ENCODE assay signal across 22 mouse cellular contexts in genomic region chr3:52738386-52738785, GRCm38 (mm10).
DNase-seq lines count a peak whose midpoint lies in the region; ATAC-seq and TF ChIP-seq lines count a peak whose summit lies in the region.
"Had no signal": no experiment of that assay in that cellular context is flagged by ENCODE, and none has a peak within 500 bp of the region (broad histone marks: within the 10 kb centered on the region; RNA-seq: fewer than 3 reads in every experiment).

No protein-coding gene starts in this region.

- no peak for TF ChIP-seq POLR2A in heart, adult 2 months (IDR thresholded peaks at IDR 0.05; ENCODE audit: insufficient read depth, low read depth, low read length)
- no peak for TF ChIP-seq POLR2A in brain, embryonic 14.5 days (IDR thresholded peaks at IDR 0.05; ENCODE audit: borderline replicate concordance, extremely low read depth, insufficient read depth, insufficient read length, poor library complexity, severe bottlenecking)

- no peaks in the 10 kb centered on the region for H3K27me3 ChIP-seq in forebrain, embryonic 14.5 days (replicated peaks; ENCODE audit: control insufficient read depth, insufficient read depth, low read length)
- H3K27me3 ChIP-seq in forebrain, embryonic 11.5 days (ENCODE audit: control insufficient read depth, insufficient read depth, low read length), result no peaks in the 10 kb centered on the region
- H3K27me3 ChIP-seq in heart, adult 2 months (ENCODE audit: control insufficient read depth, insufficient read depth, low read length), result no peaks in the 10 kb centered on the region
- no peaks in the 10 kb centered on the region for H3K27me3 ChIP-seq in midbrain, embryonic 11.5 days (ENCODE audit: control insufficient read depth, insufficient read depth, low read length)
- H3K27me3 ChIP-seq in midbrain, postnatal 0 days (ENCODE audit: insufficient read depth, low read length), result no peaks in the 10 kb centered on the region

- H3K4me3 ChIP-seq in forebrain, embryonic 14.5 days (ENCODE audit: low read depth, low read length), result no peak overlapping the region
- H3K4me3 ChIP-seq in forebrain, embryonic 11.5 days (ENCODE audit: low read depth, low read length), result no peak overlapping the region
- no peak overlapping the region for H3K4me3 ChIP-seq in heart, adult 2 months
- no peak overlapping the region for H3K4me3 ChIP-seq in midbrain, embryonic 11.5 days (ENCODE audit: low read depth, low read length)
- no peak overlapping the region for H3K4me3 ChIP-seq in midbrain, postnatal 0 days (ENCODE audit: low read depth, low read length)

- no peak overlapping the region for H3K9ac ChIP-seq in forebrain, embryonic 14.5 days (ENCODE audit: low read length)
- no peak overlapping the region for H3K9ac ChIP-seq in forebrain, embryonic 11.5 days (ENCODE audit: low read length)
- no peak overlapping the region for H3K9ac ChIP-seq in heart, adult 2 months (ENCODE audit: low read depth, low read length)
- H3K9ac ChIP-seq in midbrain, embryonic 11.5 days (ENCODE audit: low read length), result no peak overlapping the region
- H3K9ac ChIP-seq in midbrain, postnatal 0 days (replicated peaks; ENCODE audit: low read length, poor library complexity, severe bottlenecking), result no peak overlapping the region

- no peaks in the 10 kb centered on the region for H3K9me3 ChIP-seq in forebrain, embryonic 14.5 days (replicated peaks; ENCODE audit: control insufficient read depth, low read length)
- H3K9me3 ChIP-seq in forebrain, embryonic 11.5 days (ENCODE audit: control insufficient read depth, low read length), result no peaks in the 10 kb centered on the region
- no peaks in the 10 kb centered on the region for H3K9me3 ChIP-seq in midbrain, embryonic 11.5 days (ENCODE audit: control insufficient read depth, low read length)
- H3K9me3 ChIP-seq in midbrain, postnatal 0 days (ENCODE audit: low read length), result no peaks in the 10 kb centered on the region

- H3K27ac ChIP-seq in forebrain, embryonic 14.5 days (ENCODE audit: low read depth, low read length), result no peak overlapping the region
- H3K27ac ChIP-seq in forebrain, embryonic 11.5 days (ENCODE audit: low read depth, low read length), result no peak overlapping the region
- no peak overlapping the region for H3K27ac ChIP-seq in heart, adult 2 months
- H3K27ac ChIP-seq in midbrain, embryonic 11.5 days (ENCODE audit: low read depth, low read length), result no peak overlapping the region
- no peak overlapping the region for H3K27ac ChIP-seq in midbrain, postnatal 0 days (ENCODE audit: low read depth, low read length)

- no peaks in the 10 kb centered on the region for H3K79me2 ChIP-seq in heart, adult 2 months (replicated peaks; ENCODE audit: control insufficient read depth, insufficient read depth, low read length)

- H3K36me3 ChIP-seq in forebrain, embryonic 14.5 days (ENCODE audit: control insufficient read depth, insufficient read depth, low read length), result no peaks in the 10 kb centered on the region
- H3K36me3 ChIP-seq in forebrain, embryonic 11.5 days (ENCODE audit: control insufficient read depth, insufficient read depth, low read length), result no peaks in the 10 kb centered on the region
- no peaks in the 10 kb centered on the region for H3K36me3 ChIP-seq in heart, adult 2 months (ENCODE audit: control insufficient read depth, insufficient read depth, low read length)
- H3K36me3 ChIP-seq in midbrain, embryonic 11.5 days (ENCODE audit: control insufficient read depth, insufficient read depth, low read length), result no peaks in the 10 kb centered on the region
- H3K36me3 ChIP-seq in midbrain, postnatal 0 days (ENCODE audit: insufficient read depth, low read length), result no peaks in the 10 kb centered on the region
- H3K36me3 ChIP-seq: G1E had no signal

- intact Hi-C loops in heart, adult 2 months (cut with DNase I), result no loop called here

- WGBS in forebrain, embryonic 14.5 days, result 54% methylated on average over 5 of the region's 5 CpGs
- 78% methylated on average over 5 of the region's 5 CpGs for WGBS in forebrain, embryonic 11.5 days
- WGBS in heart, adult 2 months, result 73% methylated on average over 5 of the region's 5 CpGs
- 61% methylated on average over 5 of the region's 5 CpGs for WGBS in midbrain, embryonic 11.5 days
- 66% methylated on average over 5 of the region's 5 CpGs for WGBS in midbrain, postnatal 0 days

- DNase-seq in forebrain, embryonic 14.5 days (ENCODE audit: low spot score), result peak; percentile 20
- no peak for DNase-seq in forebrain, embryonic 11.5 days (ENCODE audit: low spot score)
- peak; percentile 74 for DNase-seq in heart, adult 11 months
- no peak for DNase-seq in heart, adult 2 months
- DNase-seq in midbrain, embryonic 11.5 days (ENCODE audit: low spot score, missing footprints), result peak; percentile 35
- no peak for DNase-seq in midbrain, postnatal 0 days (ENCODE audit: low spot score)
- peak; percentile 62 for DNase-seq in brain, embryonic 14.5 days (ENCODE audit: low read depth)
- DNase-seq: adrenal gland, adult 2 months; adrenal gland, adult 8-10 months; adrenal gland, postnatal 10 days; adrenal gland, postnatal 14 days; adrenal gland, postnatal 25 days; adrenal gland, postnatal 36 days; B cell, adult 2 months; cerebellum, adult 11 months; cerebellum, adult 11-12 months; cerebellum, adult 18-20 months had no signal

- no peak for TF ChIP-seq EP300 in heart, adult 2 months (IDR thresholded peaks at IDR 0.05; ENCODE audit: insufficient read depth, low read depth, low read length)

- no peak for TF ChIP-seq CTCF in heart, adult 2 months (IDR thresholded peaks at IDR 0.05)
- no peak for TF ChIP-seq CTCF in midbrain, postnatal 0 days (IDR thresholded peaks at IDR 0.05)
- no peak for TF ChIP-seq CTCF in brain, embryonic 14.5 days (IDR thresholded peaks at IDR 0.05; ENCODE audit: borderline replicate concordance, extremely low read depth, insufficient read depth, insufficient read length)

- no peak overlapping the region for H3K4me2 ChIP-seq in forebrain, embryonic 14.5 days (ENCODE audit: low read length)
- H3K4me2 ChIP-seq in forebrain, embryonic 11.5 days (ENCODE audit: low read depth, low read length, severe bottlenecking), result no peak overlapping the region
- H3K4me2 ChIP-seq in midbrain, embryonic 11.5 days, result no peak overlapping the region
- H3K4me2 ChIP-seq in midbrain, postnatal 0 days (ENCODE audit: low read depth, low read length, poor library complexity, severe bottlenecking), result no peak overlapping the region

- ATAC-seq in forebrain, embryonic 14.5 days, result no peak
- no peak for ATAC-seq in forebrain, embryonic 11.5 days (replicated peaks; ENCODE audit: low FRiP score)
- no peak for ATAC-seq in midbrain, embryonic 11.5 days (ENCODE audit: low FRiP score)
- no peak for ATAC-seq in midbrain, postnatal 0 days (ENCODE audit: low FRiP score)
- no peak for ATAC-seq in inflammation-experienced regulatory T-cells, adult 6 months
- ATAC-seq: activated CD4-positive, CD25-positive, alpha-beta regulatory T cell, adult 4 months; CD4-positive, CD25-positive, alpha-beta regulatory T cell, adult 4 months; Patski had no signal

- H3K4me1 ChIP-seq in forebrain, embryonic 14.5 days (ENCODE audit: control insufficient read depth, insufficient read depth, low read length), result peaks cover 5% of the 10 kb centered on the region; the same call in 1 of the 2 replicates
- H3K4me1 ChIP-seq in forebrain, embryonic 11.5 days (replicated peaks; ENCODE audit: control insufficient read depth, insufficient read depth, low read length), result no peaks in the 10 kb centered on the region
- H3K4me1 ChIP-seq in heart, adult 2 months (ENCODE audit: control insufficient read depth, insufficient read depth, low read length), result peaks cover 2% of the 10 kb centered on the region; the same call in 1 of the 2 replicates
- H3K4me1 ChIP-seq in midbrain, embryonic 11.5 days (ENCODE audit: control insufficient read depth, insufficient read depth, low read length), result no peaks in the 10 kb centered on the region
- no peaks in the 10 kb centered on the region for H3K4me1 ChIP-seq in midbrain, postnatal 0 days (ENCODE audit: insufficient read depth, low read length)

Comparison
In these comparisons a context has a peak if more than half of its experiments do, and no peak if none do; other contexts are left out.
1. DNase-seq: peak in forebrain, embryonic 14.5 days (single experiment), heart, adult 11 months (single experiment), midbrain, embryonic 11.5 days (single experiment) and brain, embryonic 14.5 days (single experiment); none in forebrain, embryonic 11.5 days (single experiment), heart, adult 2 months (0 of 2) and midbrain, postnatal 0 days (single experiment).